Mouse (Mus musculus) kidney, embryonic 14.5 days (tissue): ENCODE results near the gene Siah1b. TPM values are rescaled to one million over a fixed set of nuclear protein-coding genes. Genes with fewer than 3 reads are reported as not detected.
A peak's percentile ranks its signal among the peaks of the same experiment; 100 is the strongest.

Experiments
- ATAC-seq: fragments of 200-750 bp; cut with Nextera tagmentation; 2 replicates; pipeline ENCODE4 v1.8.0; 2017; ENCODE audit warnings: moderate number of reproducible peaks, mild to moderate bottlenecking, moderate TSS enrichment, moderate library complexity; ENCODE audit not compliant: low FRiP score, low TSS enrichment
- H3K27ac ChIP-seq: fragments of 300-500 bp; sonication (generic); 2 replicates; pipeline ENCODE4 v1.5.1; 2014; ENCODE audit warnings: low read depth, mild to moderate bottlenecking, low read length, moderate library complexity, mixed read lengths
- H3K27me3 ChIP-seq: fragments of 300-500 bp; sonication (generic); 2 replicates; pipeline ENCODE4 v1.6.1; 2014; ENCODE audit warnings: mild to moderate bottlenecking, low read length; ENCODE audit not compliant: control insufficient read depth, insufficient read depth
- H3K36me3 ChIP-seq: fragments of 300-500 bp; sonication (generic); 2 replicates; pipeline ENCODE4 v1.6.1; 2014; ENCODE audit warnings: low read length, mixed read lengths; ENCODE audit not compliant: control insufficient read depth, insufficient read depth
- H3K4me1 ChIP-seq: fragments of 300-500 bp; sonication (generic); 2 replicates; pipeline ENCODE4 v1.6.1; 2014; ENCODE audit warnings: low read length, mixed read lengths; ENCODE audit not compliant: control insufficient read depth, insufficient read depth
- H3K4me2 ChIP-seq: fragments of 300-500 bp; sonication (generic); replicated peaks from 2 replicates; pipeline ENCODE4 v1.6.1; 2014; ENCODE audit warnings: low read depth, mild to moderate bottlenecking, low read length
- H3K4me3 ChIP-seq: fragments of 300-500 bp; sonication (generic); 2 replicates; pipeline ENCODE4 v1.5.1; 2014; ENCODE audit warnings: mild to moderate bottlenecking, low read length
- H3K9ac ChIP-seq: fragments of 300-500 bp; sonication (generic); 2 replicates; pipeline ENCODE4 v1.6.1; 2014; ENCODE audit warnings: low read depth, mild to moderate bottlenecking, low read length, moderate library complexity
- H3K9me3 ChIP-seq: fragments of 300-500 bp; sonication (generic); 2 replicates; pipeline ENCODE4 v1.6.1; 2016; ENCODE audit warnings: low read length; ENCODE audit not compliant: control insufficient read depth
- WGBS: fragments of 180-500 bp; shearing (Covaris S2); extraction: QIAGEN DNeasy Blood & Tissue Kit; methylation state at CpG from one replicate; pipeline ENCODE4 v1.1.7; 2014; 5-methylcytosine and 5-hydroxymethylcytosine counted together
- polyA plus RNA-seq: library from polyadenylated mRNA; unstranded; fragments of >200 nt; fragmentation: Nextera tagmentation; extraction: Ambion mirVana; gene quantifications from 2 replicates; pipeline ENCODE4 v1.2.1, GENCODE M21; 2014

The Siah1b gene
- polyA plus RNA-seq, 1 experiment from 2014 or later, result 35.9 TPM

DNA sequence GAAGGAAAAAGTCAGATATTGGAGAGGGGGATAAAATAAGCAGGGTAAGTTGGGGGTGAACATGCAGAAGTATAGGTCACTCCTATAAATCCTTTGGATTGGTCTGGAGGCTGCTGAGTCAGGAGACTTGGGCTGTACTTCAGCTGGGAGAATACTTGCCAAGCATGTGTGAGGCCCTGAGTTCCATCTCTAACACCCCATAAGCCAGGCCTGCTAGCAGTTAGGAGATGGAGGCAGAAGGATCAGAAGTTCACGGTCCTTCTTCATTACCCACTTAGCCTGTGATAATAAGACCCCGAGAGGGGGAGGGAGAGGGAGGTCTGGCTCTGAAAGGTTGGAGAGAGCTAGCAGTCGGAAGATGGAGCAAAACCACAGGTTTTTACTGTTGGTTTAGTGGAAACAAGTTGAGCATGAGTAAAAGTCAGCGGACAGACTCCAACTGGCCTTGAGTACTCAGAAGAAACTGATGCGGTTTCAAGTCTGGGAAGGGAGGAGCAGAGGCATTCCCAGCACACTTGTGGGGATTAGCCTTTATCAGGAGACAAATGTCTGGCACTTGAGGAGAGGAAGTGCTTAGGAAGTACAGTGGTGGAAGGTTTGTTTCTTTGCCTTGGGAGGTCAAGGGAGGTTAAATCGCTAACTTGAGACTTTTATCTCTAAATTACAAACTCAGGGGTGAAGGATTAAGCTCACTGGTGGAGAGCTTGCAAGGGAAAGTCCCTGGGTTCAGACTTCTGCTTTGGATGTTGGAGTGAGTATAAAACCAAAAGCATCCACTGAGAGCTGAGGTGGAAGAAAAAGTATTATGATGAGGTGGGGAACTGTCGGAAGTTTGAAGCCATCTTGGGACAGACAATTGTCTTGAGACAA, 16.2 kb upstream of the Siah1b start:
- no peak overlapping the region for H3K9ac ChIP-seq
- no peaks in the 10 kb centered on the region for H3K36me3 ChIP-seq
- no peak overlapping the region for H3K4me2 ChIP-seq
- H3K4me1 ChIP-seq, result no peaks in the 10 kb centered on the region
- H3K27me3 ChIP-seq, result no peaks in the 10 kb centered on the region; the same call in 1 of the 2 replicates
- no peak for ATAC-seq
- no peaks in the 10 kb centered on the region for H3K9me3 ChIP-seq
- 58% methylated on average over 7 of the region's 7 CpGs for WGBS
- no peak overlapping the region for H3K4me3 ChIP-seq
- H3K27ac ChIP-seq, result no peak overlapping the region

DNA sequence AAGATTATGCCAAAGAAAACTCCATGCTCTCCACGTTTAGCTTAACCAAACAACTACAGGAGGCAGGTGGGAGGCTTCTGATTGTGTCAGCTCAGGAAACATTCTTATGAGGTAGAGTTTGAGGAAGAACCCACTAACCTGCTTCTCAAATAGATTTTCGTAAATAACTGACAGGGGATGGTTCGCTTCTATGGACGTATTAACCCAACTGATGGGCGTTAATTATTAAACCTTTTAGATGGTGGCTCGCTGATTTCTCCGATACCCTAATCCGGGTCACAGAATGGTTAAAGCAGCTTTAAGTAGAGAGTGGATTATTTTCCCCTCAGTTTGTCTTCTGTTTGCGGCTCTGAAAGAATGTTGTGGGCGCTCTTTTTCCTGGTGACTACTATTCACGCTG, 13.6 kb upstream of the Siah1b start:
- WGBS, result 76% methylated on average over 11 of the region's 11 CpGs
- Histone ChIP-seq H3K9ac (no peak overlapping the region), H3K36me3 (no peaks in the 10 kb centered on the region), H3K9me3 (no peaks in the 10 kb centered on the region), H3K4me2 (no peak overlapping the region), H3K4me1 (no peaks in the 10 kb centered on the region), H3K27me3 (no peaks in the 10 kb centered on the region; the same call in 1 of the 2 replicates), H3K4me3 (no peak overlapping the region), H3K27ac (no peak overlapping the region)
- no peak for ATAC-seq

DNA sequence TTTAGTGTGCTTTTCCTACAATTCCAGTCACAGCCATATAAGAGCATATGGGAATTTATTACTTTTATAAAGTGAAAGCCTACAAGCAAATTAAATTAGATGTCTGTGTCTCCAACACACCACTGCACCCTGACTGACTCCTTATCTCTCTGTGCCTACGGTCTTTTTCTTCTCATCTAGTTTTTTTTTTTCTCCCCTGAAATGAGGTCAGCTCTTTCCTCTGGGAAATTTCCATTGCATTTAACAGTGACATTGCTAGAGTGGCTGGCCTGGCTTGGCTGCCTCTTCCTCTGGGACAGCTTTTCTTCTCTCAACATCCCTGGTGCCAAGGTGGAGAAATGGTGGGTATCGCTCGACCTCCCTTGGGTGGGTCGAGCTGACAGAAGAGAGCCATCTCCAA, 12.3 kb upstream of the Siah1b start, which contains the start of gene Cltrn:
Cltrn (plus strand) TSS at position 249 of the 400 bp plus-strand sequence.
- H3K4me2 ChIP-seq, result no peak within 1 kb of the TSS
- 85% methylated on average over 4 of the region's 4 CpGs for WGBS
- H3K36me3 ChIP-seq, result no peaks in the 10 kb centered on the region
- H3K4me3 ChIP-seq, result no peak within 1 kb of the TSS
- no peaks in the 10 kb centered on the region; the same call in 1 of the 2 replicates for H3K27me3 ChIP-seq
- no peaks in the 10 kb centered on the region for H3K4me1 ChIP-seq
- H3K9me3 ChIP-seq, result no peaks in the 10 kb centered on the region
- no peak within 1 kb of the TSS for H3K9ac ChIP-seq
- ATAC-seq, result no peak
- H3K27ac ChIP-seq, result no peak within 1 kb of the TSS

DNA sequence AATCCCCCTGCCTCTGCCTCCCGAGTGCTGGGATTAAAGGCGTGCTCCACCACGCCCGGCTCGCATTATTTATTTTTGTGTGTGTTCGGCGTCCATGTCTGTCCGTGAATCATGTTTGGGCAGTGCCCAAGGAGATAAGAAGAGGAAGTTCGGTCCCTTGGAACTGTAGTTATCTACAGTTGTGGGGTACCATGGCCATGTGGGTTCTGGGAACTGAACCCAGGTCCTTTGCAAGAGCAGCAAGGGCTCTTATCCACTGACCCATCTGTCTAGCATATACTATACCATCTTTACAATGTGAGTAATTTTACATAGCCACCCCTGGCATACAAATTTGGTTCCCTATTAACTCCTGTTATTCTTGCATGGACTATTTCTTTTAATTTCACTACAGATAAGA, 5.7 kb upstream of the Siah1b start:
- no peak for ATAC-seq
- H3K36me3 ChIP-seq, result no peaks in the 10 kb centered on the region
- no peak overlapping the region for H3K9ac ChIP-seq
- no peaks in the 10 kb centered on the region for H3K9me3 ChIP-seq
- no peak overlapping the region for H3K27ac ChIP-seq
- no peak overlapping the region for H3K4me2 ChIP-seq
- WGBS, result 92% methylated on average over 9 of the region's 9 CpGs
- no peaks in the 10 kb centered on the region for H3K27me3 ChIP-seq
- no peaks in the 10 kb centered on the region for H3K4me1 ChIP-seq
- no peak overlapping the region for H3K4me3 ChIP-seq

DNA sequence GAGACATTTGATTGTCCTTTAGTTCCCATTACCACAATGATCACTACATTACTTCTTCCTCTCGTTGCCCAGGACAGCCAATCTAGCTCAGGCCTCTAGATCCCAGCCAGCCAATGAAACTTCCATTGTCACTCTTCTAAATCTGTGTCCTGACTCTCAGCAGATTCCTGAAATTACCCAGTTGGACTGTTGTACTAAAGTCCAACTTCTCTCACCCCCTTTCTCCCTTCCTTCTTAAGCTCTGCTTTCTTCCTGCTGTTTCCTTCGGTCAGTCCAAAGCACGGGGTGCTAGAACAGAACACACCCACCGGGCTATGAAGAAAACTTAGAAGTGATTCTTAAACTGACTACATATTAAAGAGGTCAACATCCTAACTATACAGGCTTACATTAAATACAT, 7.3 kb downstream of the Siah1b start:
- no peak for ATAC-seq
- 79% methylated on average over 4 of the region's 4 CpGs for WGBS
- H3K4me1 ChIP-seq, result no peaks in the 10 kb centered on the region
- peaks cover 5% of the 10 kb centered on the region; the same call in 1 of the 2 replicates for H3K36me3 ChIP-seq
- no peak overlapping the region for H3K4me2 ChIP-seq
- no peak overlapping the region for H3K27ac ChIP-seq
- H3K9ac ChIP-seq, result no peak overlapping the region
- no peaks in the 10 kb centered on the region for H3K9me3 ChIP-seq
- H3K4me3 ChIP-seq, result no peak overlapping the region
- H3K27me3 ChIP-seq, result no peaks in the 10 kb centered on the region

DNA sequence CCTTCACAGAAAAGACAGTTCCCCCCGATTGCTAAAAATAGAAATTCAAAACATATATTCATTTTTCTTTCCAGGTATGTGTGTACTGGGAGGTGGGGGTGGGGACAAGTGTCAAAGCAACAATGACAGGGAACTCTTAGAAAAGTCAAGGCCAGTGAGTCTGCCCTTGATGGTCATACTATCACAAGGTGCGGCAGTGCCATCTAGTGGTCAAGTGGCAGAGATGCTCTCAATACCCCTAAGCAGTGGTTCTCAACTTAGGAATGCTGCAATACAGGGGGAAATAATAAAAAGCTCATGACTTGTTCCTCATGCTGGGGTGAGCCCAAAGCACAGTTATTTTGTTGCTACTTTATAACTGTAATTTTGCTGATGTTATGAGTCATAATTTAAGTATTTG, 10.1 kb downstream of the Siah1b start:
- Histone ChIP-seq H3K9me3 (no peaks in the 10 kb centered on the region), H3K27ac (no peak overlapping the region), H3K36me3 (no peaks in the 10 kb centered on the region), H3K9ac (no peak overlapping the region), H3K4me3 (no peak overlapping the region), H3K27me3 (no peaks in the 10 kb centered on the region), H3K4me2 (no peak overlapping the region), H3K4me1 (no peaks in the 10 kb centered on the region)
- ATAC-seq, result peak; percentile 76
- WGBS, result 15% methylated on average over 2 of the region's 2 CpGs

DNA sequence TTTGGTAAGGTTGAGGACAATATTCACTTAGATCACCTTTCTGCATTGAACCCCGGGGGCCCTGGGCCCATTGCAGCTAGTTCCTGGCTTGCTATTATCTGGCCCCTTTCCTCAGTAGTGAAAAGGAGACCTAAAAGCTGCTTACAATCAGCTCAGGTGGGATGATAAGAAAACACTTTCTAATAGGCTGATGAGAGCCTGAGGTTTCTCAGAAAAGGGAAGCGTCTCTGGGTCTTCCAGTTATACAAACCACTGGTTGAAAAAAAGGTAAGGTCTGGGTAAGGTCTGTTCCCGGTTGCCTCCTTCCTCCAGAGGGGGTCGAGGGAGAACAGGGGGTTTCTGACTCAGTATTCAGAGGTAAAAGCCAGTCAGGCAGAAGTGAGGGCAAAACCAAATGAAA, 17.2 kb downstream of the Siah1b start:
- Histone ChIP-seq H3K4me1 (no peaks in the 10 kb centered on the region), H3K27ac (no peak overlapping the region), H3K4me2 (no peak overlapping the region), H3K4me3 (no peak overlapping the region), H3K9me3 (no peaks in the 10 kb centered on the region), H3K36me3 (no peaks in the 10 kb centered on the region), H3K27me3 (no peaks in the 10 kb centered on the region), H3K9ac (no peak overlapping the region)
- WGBS, result 81% methylated on average over 4 of the region's 4 CpGs
- ATAC-seq, result no peak

DNA sequence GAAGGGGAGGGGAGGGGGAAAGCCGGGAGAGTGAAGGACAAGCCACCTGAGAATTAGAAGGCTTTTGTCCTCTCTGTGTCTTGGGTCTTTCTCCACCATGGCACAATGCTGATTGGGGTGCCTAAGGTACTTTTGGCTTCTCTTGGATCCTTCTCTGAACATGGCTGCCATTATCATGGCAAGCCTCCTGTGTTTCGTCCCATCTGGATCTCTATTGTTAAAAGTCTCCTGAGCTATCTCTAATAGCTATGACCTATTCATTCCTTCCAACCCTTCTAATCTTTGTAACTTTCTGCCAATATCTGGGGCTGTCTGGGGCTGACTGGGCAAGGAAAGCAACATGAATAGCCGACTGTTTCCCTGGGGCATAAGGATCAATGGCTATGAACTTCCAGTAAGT, 17.8 kb downstream of the Siah1b start:
- Histone ChIP-seq H3K9ac (no peak overlapping the region), H3K4me2 (no peak overlapping the region), H3K4me1 (no peaks in the 10 kb centered on the region), H3K36me3 (no peaks in the 10 kb centered on the region), H3K9me3 (no peaks in the 10 kb centered on the region), H3K4me3 (no peak overlapping the region), H3K27ac (no peak overlapping the region), H3K27me3 (no peaks in the 10 kb centered on the region)
- no peak for ATAC-seq
- WGBS, result 85% methylated on average over 3 of the region's 3 CpGs

DNA sequence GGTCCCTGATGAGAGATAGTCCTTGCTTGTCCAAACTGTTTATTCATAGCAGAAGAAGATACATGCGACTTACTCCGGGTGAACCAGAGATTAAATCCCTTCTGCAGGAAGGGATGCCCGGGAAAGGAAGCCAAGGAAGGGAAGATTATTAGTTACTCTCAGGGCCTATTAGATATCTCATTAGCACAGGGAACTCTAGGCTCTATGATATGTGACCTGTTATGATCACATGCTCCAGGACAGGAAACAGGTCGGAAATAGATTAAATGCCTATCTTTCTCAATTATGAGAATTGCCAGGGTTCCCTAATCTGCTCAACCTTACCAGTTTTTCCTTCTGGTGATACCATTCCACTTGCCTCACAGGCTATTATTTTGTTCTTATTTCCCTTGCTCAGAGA, 20.6 kb downstream of the Siah1b start:
- Histone ChIP-seq H3K36me3 (no peaks in the 10 kb centered on the region), H3K4me2 (no peak overlapping the region), H3K9ac (no peak overlapping the region), H3K9me3 (no peaks in the 10 kb centered on the region), H3K4me3 (no peak overlapping the region), H3K4me1 (no peaks in the 10 kb centered on the region), H3K27me3 (no peaks in the 10 kb centered on the region), H3K27ac (no peak overlapping the region)
- WGBS, result 92% methylated on average over 4 of the region's 4 CpGs
- no peak for ATAC-seq
